Mouse (Mus musculus) cerebral cortex, adult 2 months (tissue): Measurements from ENCODE around the gene Vldlr.

Experiments used
- WGBS: fragments of 180-500 bp; shearing (Covaris S2); methylation state at CpG from one replicate; pipeline ENCODE4 v1.1.7; 2018; 5-methylcytosine and 5-hydroxymethylcytosine counted together

The Vldlr gene

DNA sequence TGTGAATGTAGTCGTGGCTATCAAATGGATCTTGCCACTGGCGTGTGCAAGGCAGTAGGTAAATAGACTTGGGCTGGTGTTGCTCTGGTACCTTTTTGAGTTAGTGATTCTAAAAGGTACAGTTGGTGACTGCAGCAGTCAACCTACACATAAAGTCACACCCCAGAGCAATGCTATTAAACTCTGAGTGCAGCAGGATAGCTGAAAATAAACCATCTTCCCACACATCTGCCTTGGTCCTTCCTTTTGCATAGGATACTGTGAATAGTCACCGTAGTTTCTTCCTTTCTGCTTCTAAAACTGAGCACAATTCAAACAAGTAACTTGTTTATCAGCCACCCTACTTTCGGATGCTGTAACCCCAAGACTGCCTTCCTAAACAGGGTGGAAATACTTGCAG, 23.6 kb downstream of the Vldlr start:
- WGBS, result 63% methylated on average over 4 of the region's 4 CpGs

DNA sequence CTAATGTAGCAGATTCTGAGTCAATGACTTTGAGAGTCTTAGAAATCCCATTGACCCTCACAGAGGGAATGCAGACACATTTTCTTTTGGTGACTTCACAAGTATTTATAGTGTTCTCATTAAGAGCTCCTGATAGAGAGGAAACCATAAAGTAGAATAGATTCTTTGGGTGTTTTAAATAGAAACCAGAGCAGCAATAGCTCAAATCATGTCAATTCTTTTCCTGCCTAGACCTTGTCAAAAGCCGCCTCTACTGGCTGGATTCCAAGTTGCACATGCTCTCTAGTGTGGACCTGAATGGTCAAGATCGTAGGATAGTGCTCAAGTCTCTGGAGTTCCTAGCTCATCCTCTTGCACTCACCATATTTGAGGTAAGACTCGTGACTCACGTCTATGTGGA, 27.2 kb downstream of the Vldlr start:
- 82% methylated on average over 4 of the region's 4 CpGs for WGBS

DNA sequence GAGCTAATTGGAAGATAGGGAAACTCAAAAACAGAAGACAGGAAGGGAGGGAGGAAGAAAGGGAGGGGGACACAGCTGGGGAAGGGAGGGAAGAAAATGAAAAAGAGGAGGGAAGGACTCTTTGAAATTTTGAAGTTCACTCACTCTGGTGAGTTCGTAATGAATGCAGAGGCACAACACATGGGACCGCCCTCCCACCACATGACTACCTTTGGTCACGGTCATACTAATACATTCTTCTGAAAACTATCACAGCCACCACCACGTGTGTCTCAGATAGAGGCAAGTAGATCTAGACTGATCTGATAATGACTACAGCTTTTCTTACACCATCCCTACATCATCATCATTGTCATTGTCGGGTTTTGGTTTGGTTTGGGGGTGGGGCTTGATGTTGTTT, 38.5 kb downstream of the Vldlr start:
- 87% methylated on average over 5 of the region's 5 CpGs for WGBS

DNA sequence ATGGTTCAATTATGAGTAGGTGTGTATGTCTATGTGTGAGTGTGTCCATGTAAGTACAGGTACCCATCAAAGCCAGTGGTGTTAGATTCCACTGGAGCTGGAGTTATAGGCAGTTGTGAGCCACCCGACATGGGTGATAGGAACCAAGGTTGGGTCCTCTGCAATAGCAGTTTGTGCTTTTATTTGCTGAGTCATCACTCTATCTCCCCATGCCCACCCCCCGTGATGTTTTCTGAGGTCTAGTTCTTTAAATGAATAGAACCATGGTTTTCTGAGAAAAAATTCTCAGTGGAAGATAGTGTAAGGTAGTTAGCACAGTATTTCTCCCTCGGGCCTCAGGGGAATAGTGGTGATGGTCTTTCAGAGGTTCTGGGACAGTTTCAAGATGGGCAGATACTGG, 39.4 kb downstream of the Vldlr start:
- WGBS, result 86% methylated on average over 3 of the region's 3 CpGs

DNA sequence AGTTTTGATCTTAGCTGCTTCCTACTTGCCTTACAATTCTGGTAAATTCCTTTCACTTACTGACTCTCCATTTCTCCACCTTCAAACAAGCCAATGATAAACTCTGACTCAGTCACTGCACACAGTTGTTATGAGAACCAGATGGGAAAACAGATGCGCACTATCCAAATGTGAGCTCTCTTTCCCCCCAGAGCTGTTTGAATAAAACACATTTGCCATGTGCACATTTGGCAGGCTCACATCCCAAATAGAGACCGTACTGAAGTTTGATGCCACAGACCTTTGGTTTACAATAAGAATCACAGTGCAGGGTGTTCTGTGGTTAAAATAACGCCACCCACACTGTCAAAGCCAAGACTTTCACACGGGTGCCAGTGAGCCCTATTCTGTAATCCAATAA, 43.8 kb downstream of the Vldlr start:
- WGBS, result 29% methylated on average over 4 of the region's 4 CpGs

DNA sequence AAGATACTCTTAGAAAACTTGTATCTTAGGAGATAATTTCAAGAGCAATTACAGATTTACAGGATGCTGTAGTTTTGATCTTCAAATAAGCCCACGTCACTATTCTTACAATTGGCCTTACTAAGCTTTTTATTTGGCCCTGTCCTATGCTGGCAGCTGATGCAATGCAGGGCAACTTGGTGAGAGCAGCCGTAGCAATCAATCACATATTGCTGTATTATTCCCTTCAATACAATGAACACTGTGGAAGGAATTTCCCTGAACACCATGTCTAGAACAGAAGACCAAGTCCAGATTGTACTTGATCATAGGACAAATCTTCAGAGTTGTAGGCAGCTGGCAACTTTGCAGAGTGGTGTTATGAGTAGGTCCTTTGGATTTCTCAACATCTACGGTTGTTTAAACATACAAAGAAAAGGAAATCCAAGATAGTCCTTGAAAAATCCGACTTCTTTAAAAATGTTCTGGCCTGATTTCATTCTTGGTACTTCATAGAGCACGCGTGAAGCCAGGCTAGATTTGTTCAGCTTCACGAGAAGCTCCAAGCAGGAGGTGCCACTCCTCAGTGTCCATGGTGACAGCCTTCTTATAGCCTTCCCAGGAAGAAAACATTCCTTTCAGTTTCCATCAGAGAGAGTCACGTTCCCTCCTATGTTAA, 44.5 kb downstream of the Vldlr start:
- WGBS, result 60% methylated on average over 8 of the region's 8 CpGs

DNA sequence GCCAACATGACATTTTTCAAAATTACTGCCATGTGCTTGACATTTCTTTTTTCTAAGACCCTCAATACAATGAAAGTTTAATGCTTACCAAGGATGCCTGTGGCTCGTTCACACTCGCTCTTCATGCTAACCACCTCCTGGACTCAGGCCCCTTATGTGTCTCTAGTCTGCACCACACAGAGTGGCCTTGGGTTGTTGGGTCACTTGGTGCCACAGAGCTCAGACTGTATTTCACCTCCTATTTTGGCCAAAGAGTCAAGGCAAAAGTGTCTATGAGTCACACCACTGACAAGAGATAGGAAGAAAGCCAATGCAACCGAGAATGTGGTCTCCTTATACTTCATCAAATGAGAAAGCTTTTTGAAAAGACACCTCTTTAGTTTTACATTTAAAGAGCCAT, 45.9 kb downstream of the Vldlr start:
- 89% methylated on average over 3 of the region's 3 CpGs for WGBS

DNA sequence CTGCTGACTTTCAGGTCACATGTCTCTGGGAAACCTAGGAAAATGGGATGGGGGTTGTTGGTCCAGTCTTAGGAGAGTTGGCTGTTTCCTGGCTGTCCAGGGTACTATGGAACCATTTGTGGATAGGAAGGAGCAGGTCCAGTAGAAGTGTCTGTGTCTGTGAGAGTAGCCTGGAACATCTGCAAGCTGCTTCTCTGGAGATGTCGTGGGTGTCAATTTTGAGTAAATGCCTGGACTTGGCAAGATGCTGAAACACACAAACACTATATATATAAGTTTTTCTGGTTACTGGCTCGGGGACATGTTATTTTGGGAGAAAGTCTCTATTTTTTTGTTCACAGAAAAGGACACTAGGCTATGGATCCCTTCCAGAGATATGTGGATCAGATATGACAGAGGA, 57.1 kb downstream of the Vldlr start:
- WGBS, result 48% methylated on average over 2 of the region's 2 CpGs

DNA sequence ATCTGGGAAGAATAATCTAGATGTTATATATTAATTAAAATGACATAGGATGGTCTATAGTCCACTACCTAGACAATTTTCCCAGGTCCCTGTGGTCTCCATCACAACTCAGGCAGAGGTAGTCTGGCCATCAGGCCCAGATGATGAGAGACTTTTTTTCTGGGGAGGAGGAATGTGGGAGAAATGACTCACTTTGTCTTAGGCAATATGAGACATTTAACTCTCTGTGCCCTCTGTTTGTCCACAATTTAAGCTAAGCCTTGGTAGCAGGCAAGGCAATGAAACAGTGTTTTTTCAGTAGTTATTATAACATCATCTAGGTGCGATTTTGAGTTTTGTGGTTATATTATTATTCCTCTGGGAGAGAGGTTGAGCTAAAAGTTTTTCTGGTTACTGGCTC, 58.1 kb downstream of the Vldlr start:
- WGBS, result 86% methylated on average over 1 of the region's 1 CpGs

DNA sequence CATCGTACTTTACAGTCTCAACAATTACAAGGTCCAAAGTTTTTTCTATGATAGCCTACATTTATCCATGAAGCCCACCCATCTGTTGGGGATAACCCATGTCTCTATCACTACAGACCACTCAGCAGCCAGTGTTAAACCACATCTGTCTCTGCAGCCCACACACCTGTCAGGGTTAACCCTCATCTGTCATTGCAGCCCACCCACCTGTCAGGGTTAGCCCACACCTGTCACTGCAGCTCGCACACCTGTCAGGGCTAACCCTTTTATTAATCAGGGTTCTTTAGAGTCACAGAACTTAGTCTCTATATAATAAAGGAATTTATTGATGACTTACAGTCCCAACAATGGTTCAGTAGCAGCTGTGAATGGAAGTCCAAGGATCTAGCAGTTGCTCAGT, 62.9 kb downstream of the Vldlr start:
- WGBS, result 91% methylated on average over 2 of the region's 2 CpGs
